Mouse (Mus musculus): ENCODE data around the gene Mafk. TPM values are rescaled to one million over a fixed set of nuclear protein-coding genes. Genes with fewer than 3 reads are reported as not detected.

The Mafk gene
- polyA plus RNA-seq, 1 experiment from 2014 or later, result 19.4 TPM

DNA sequence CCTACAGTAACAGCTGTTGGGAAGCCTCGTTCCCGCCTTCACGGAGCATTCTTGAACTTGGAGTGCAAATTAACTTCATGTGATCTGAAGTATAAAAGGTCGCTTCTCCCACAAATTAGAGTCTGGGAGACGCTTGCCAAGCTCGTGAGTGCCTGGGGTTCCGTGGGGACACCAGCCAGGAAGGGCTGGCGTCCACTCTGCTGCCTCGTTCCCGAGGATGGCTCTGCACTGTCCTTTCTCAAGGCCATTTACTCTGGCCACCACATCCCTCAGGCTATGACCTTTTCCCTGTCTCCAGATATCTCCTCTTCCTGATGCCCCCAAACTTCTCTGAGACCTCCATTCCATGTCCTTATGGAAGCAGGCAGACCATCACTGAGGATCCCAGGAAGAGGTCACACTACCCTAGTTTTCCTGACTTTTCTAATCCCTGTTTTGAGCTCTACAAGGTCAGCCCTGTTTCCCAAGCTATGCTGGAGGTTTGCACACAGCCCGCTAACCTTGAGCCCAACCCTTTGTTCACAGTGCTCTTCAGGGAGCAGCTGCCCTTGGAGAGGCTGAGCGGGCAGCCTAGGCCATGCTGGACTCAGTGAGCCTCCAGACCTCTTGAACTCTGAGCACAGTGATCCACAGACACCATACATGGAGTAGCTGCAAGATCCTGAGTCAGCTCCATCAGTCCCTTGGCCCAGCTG is 58.5 kb downstream of the Mafk start:
- Histone ChIP-seq H3K27ac (replicated peaks) (no peak overlapping the region), H3K4me2 (replicated peaks; ENCODE audit: low read depth) (no peak overlapping the region), H3K36me3 (ENCODE audit: control insufficient read depth, insufficient read depth, low read length) (no peaks in the 10 kb centered on the region), H3K27me3 (ENCODE audit: control insufficient read depth, insufficient read depth, low read length) (no peaks in the 10 kb centered on the region; the same call in 1 of the 2 replicates), H3K9ac (ENCODE audit: low read length) (no peak overlapping the region), H3K9me3 (ENCODE audit: control insufficient read depth, low read length) (no peaks in the 10 kb centered on the region), H3K4me1 (replicated peaks; ENCODE audit: control insufficient read depth, insufficient read depth) (no peaks in the 10 kb centered on the region), H3K4me3 (ENCODE audit: low read depth, low read length) (no peak overlapping the region)
- DNase-seq (ENCODE audit: low spot score) (no peak), ATAC-seq (ENCODE audit: low FRiP score, low TSS enrichment) (no peak)
- no peak for TF ChIP-seq CTCF (IDR thresholded peaks at IDR 0.05; ENCODE audit: low read depth)
- TF ChIP-seq EP300 (optimal IDR thresholded peaks at IDR 0.05), result no peak
- 68% methylated on average over 12 of the region's 12 CpGs for WGBS

Small RNA genes lying within 50 kb of the gene (microRNA-seq; reads per million reads assigned to microRNA genes)
- gene Mir7037, result not detected

Other genes starting within 250 kb of the Mafk start
- not detected in 2 replicates for gene Uncx, start 248.0 kb upstream of the Mafk start, polyA plus RNA-seq (2015; fragmentation: Nextera tagmentation; extraction: Ambion mirVana)
- gene Micall2, start 55.2 kb upstream of the Mafk start, polyA plus RNA-seq (2015; fragmentation: Nextera tagmentation; extraction: Ambion mirVana), result 6.6 and 8.7 TPM in 2 replicates
- 7.9 and 8.0 TPM in 2 replicates for gene Ints1, start 15.8 kb upstream of the Mafk start, polyA plus RNA-seq (2015; fragmentation: Nextera tagmentation; extraction: Ambion mirVana)
- gene Tmem184a, start 28.4 kb downstream of the Mafk start, polyA plus RNA-seq (2015; fragmentation: Nextera tagmentation; extraction: Ambion mirVana), result 72.0 and 84.3 TPM in 2 replicates
- gene Gm26938, start 34.9 kb downstream of the Mafk start, polyA plus RNA-seq (2015; fragmentation: Nextera tagmentation; extraction: Ambion mirVana), result not detected in 2 replicates
- gene Psmg3, start 35.4 kb downstream of the Mafk start, polyA plus RNA-seq (2015; fragmentation: Nextera tagmentation; extraction: Ambion mirVana), result 50.6 and 51.0 TPM in 2 replicates
- 0.12 and 0.13 TPM in 2 replicates for gene Elfn1, start 116.4 kb downstream of the Mafk start, polyA plus RNA-seq (2015; fragmentation: Nextera tagmentation; extraction: Ambion mirVana)

Measured in stomach, postnatal 0 days (tissue).